Mouse (Mus musculus) neural tube, embryonic 13.5 days (tissue): ENCODE measurements around the gene Llgl2. TPM values are rescaled to one million over a fixed set of nuclear protein-coding genes. Genes with fewer than 3 reads are reported as not detected.

Experiments
- ATAC-seq: fragments of 200-750 bp; cut with Nextera tagmentation; 2 replicates; pipeline ENCODE4 v1.8.0; 2017; ENCODE audit warnings: low read depth, mild to moderate bottlenecking, moderate TSS enrichment, moderate library complexity
- H3K27ac ChIP-seq: fragments of 300-500 bp; sonication (generic); replicated peaks from 2 replicates; pipeline ENCODE4 v1.5.1; 2015; ENCODE audit warnings: moderate library complexity, mild to moderate bottlenecking, inconsistent platforms
- H3K27me3 ChIP-seq: fragments of 300-500 bp; sonication (generic); 2 replicates; pipeline ENCODE4 v1.6.1; 2015; ENCODE audit warnings: mild to moderate bottlenecking, inconsistent platforms
- H3K36me3 ChIP-seq: fragments of 300-500 bp; sonication (generic); 2 replicates; pipeline ENCODE4 v1.6.1; 2015; ENCODE audit warnings: mild to moderate bottlenecking, inconsistent platforms
- H3K4me1 ChIP-seq: fragments of 300-500 bp; sonication (generic); replicated peaks from 2 replicates; pipeline ENCODE4 v1.6.1; 2015; ENCODE audit warnings: inconsistent platforms
- H3K4me2 ChIP-seq: fragments of 300-500 bp; sonication (generic); 2 replicates; pipeline ENCODE4 v1.6.1; 2015; ENCODE audit warnings: inconsistent platforms, mild to moderate bottlenecking, moderate library complexity
- H3K4me3 ChIP-seq: fragments of 300-500 bp; sonication (generic); 2 replicates; pipeline ENCODE4 v1.5.1; 2015; ENCODE audit warnings: mild to moderate bottlenecking, inconsistent platforms
- H3K9ac ChIP-seq: fragments of 300-500 bp; sonication (generic); 2 replicates; pipeline ENCODE4 v1.6.1; 2015; ENCODE audit warnings: moderate library complexity, mild to moderate bottlenecking, inconsistent platforms
- H3K9me3 ChIP-seq: fragments of 300-500 bp; sonication (generic); 2 replicates; pipeline ENCODE4 v1.6.1; 2016; ENCODE audit warnings: inconsistent platforms
- WGBS: fragments of 180-500 bp; shearing (Covaris S2); methylation state at CpG from one replicate; pipeline ENCODE4 v1.1.7; 2015; 5-methylcytosine and 5-hydroxymethylcytosine counted together
- polyA plus RNA-seq: library from polyadenylated mRNA; unstranded; fragments of >200 nt; fragmentation: Nextera tagmentation; extraction: Ambion mirVana; gene quantifications from 2 replicates; pipeline ENCODE4 v1.2.1, GENCODE M21; 2015

The Llgl2 gene
- polyA plus RNA-seq, 1 experiment from 2014 or later = 1.8 TPM

- Histone ChIP-seq H3K9ac (no peak overlapping the region), H3K27me3 (no peaks in the 10 kb centered on the region), H3K4me1 (no peaks in the 10 kb centered on the region), H3K36me3 (peaks cover 49% of the 10 kb centered on the region), H3K9me3 (no peaks in the 10 kb centered on the region), H3K4me3 (no peak overlapping the region), H3K4me2 (no peak overlapping the region), H3K27ac (no peak overlapping the region)
- WGBS = 64% methylated on average over 6 of the region's 6 CpGs
- ATAC-seq = no peak
Measured at GRCm38 (mm10) chr11:115892213-115892612, 68.4 kb downstream of the Llgl2 start.

DNA sequence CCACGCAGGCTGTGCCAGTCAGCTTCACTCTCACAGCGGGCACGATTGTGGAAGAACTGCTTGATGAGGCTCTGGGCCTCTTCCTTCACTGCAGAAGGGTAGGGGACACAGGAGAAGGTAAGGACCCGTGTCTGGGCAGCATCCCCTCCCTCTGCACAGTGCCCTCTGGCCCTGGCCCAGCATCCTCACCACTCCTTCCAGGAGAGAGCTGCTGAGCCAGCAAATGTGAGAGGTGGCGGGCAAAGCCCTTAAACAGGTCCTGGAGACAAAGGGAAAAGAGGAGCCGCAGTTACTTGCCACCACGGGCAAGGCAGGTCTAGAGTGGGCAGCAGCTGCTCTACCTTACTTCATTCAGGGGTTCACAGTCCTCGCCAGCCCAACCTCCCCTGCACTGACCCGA lies 69.2 kb downstream of the Llgl2 start:
- no peaks in the 10 kb centered on the region for H3K9me3 ChIP-seq
- no peak overlapping the region for H3K27ac ChIP-seq
- no peak for ATAC-seq
- peaks cover 54% of the 10 kb centered on the region for H3K36me3 ChIP-seq
- H3K9ac ChIP-seq = no peak overlapping the region
- no peaks in the 10 kb centered on the region for H3K27me3 ChIP-seq
- H3K4me1 ChIP-seq = no peaks in the 10 kb centered on the region
- H3K4me3 ChIP-seq = no peak overlapping the region
- H3K4me2 ChIP-seq = no peak overlapping the region
- 84% methylated on average over 9 of the region's 9 CpGs for WGBS

DNA sequence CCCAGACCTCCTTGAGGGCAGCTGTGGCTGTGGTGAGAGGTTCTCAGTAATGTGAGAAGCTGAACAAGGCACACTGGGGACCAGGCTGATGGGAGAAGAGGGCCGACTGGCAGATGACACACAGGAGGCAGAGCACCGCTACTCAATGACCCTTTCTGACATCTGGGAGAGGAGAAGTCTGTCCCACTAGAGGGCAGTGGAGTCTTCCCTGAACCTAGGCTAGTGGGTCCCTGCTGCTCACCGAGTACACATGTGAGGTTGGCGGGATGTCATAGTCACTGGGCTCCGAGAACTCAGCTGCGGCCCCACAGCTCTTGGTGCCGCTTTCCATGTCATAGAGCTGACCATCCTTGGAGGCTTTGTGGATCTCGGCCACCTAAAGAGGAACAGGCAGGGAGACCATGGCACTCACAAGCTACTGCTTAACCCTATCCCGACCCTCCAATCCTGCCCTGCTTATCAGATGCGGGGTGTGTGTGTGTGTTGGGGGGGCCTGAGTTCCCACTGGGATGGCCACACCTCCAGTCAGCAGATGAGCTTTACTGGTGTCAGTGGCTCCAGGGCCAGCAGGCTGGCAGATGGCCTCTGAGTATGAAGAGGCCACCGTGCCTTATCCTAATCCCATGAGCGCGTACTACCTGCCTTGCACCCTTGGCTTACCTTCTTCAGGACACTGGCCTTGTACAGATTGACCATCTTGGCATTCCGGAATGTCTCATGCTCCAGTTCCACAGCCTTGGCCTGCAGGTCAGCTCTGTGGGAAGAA lies 71.1 kb downstream of the Llgl2 start:
- Histone ChIP-seq H3K9me3 (no peaks in the 10 kb centered on the region), H3K36me3 (peaks cover 54% of the 10 kb centered on the region), H3K4me2 (no peak overlapping the region), H3K4me3 (no peak overlapping the region), H3K27ac (no peak overlapping the region), H3K4me1 (peaks cover 10% of the 10 kb centered on the region), H3K9ac (no peak overlapping the region), H3K27me3 (no peaks in the 10 kb centered on the region)
- 72% methylated on average over 14 of the region's 14 CpGs for WGBS
- ATAC-seq = no peak

- Histone ChIP-seq H3K4me3 (no peak overlapping the region), H3K27me3 (no peaks in the 10 kb centered on the region), H3K4me2 (no peak overlapping the region), H3K9me3 (no peaks in the 10 kb centered on the region), H3K36me3 (peaks cover 41% of the 10 kb centered on the region), H3K27ac (no peak overlapping the region), H3K9ac (no peak overlapping the region), H3K4me1 (peaks cover 30% of the 10 kb centered on the region)
- WGBS = 77% methylated on average over 7 of the region's 7 CpGs
- no peak for ATAC-seq
Measured at GRCm38 (mm10) chr11:115898446-115898845, 74.6 kb downstream of the Llgl2 start.

GRCm38 (mm10) chr11:115898886-115899285 lies 75.0 kb downstream of the Llgl2 start:
- H3K4me2 ChIP-seq = no peak overlapping the region
- WGBS = 13% methylated on average over 4 of the region's 4 CpGs

GRCm38 (mm10) chr11:115899486-115900266 lies 75.8 kb downstream of the Llgl2 start, which contains the start of gene Smim5:
Smim5 (plus strand) TSS chr11:115899966.
- H3K4me1 ChIP-seq = peaks cover 35% of the 10 kb centered on the region
- ATAC-seq = no peak
- H3K27ac ChIP-seq = peak within 1 kb of the TSS; percentile 4; the same call in 1 of the 2 replicates
- H3K9ac ChIP-seq = peak within 1 kb of the TSS; percentile 27; the same call in 1 of the 2 replicates
- peaks cover 30% of the 10 kb centered on the region for H3K36me3 ChIP-seq
- no peak within 1 kb of the TSS for H3K4me3 ChIP-seq
- 33% methylated on average over 16 of the region's 16 CpGs for WGBS
- peak within 1 kb of the TSS; percentile 21; the same call in 1 of the 2 replicates for H3K4me2 ChIP-seq
- H3K27me3 ChIP-seq = no peaks in the 10 kb centered on the region
- no peaks in the 10 kb centered on the region for H3K9me3 ChIP-seq

More at GRCm38 (mm10) chr11:115898886-115899285, 75.0 kb downstream of the Llgl2 start:
- peaks cover 35% of the 10 kb centered on the region for H3K4me1 ChIP-seq
- H3K27me3 ChIP-seq = no peaks in the 10 kb centered on the region
- no peak overlapping the region for H3K4me3 ChIP-seq
- H3K36me3 ChIP-seq = peaks cover 36% of the 10 kb centered on the region
- H3K9ac ChIP-seq = no peak overlapping the region
- H3K27ac ChIP-seq = no peak overlapping the region
- no peak for ATAC-seq
- no peaks in the 10 kb centered on the region for H3K9me3 ChIP-seq

DNA sequence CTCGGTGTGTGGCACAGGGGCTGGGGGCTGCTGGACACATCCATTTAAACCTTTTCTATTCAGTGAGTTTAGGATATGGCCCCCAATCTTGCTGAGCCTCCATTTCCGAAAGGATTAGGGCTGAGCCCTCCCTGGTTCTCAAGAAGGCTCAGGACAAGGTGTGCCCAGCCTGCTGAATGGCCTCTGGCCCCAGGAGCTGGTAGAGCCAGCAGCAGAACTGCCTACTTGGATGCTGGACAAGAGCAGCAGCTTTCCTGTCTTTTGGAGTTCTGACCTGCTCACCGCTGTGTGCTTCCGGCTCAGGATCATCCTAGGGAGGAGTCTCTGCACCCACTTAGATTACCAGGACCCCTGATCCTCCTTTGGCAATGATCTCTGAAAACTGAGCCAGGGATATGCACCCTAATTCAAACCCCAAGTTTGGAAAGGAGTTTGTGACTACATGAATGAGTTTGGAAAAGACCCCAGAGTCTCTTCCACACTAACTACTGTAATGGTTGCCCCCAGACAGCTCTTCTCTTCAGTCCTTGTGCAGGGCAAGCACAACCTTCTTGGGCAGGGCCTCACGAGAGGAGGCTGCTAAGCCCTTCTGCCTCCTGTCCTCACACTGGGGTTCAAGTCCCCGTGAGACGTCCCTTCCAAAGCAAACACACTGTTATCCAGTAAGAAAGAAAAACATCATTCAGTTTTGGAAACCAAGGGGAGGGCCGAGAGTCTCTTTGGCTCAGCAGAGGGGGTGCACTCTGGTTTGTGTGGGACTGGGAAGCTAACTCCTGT lies 76.9 kb downstream of the Llgl2 start:
- peaks cover 35% of the 10 kb centered on the region for H3K4me1 ChIP-seq
- no peak overlapping the region for H3K27ac ChIP-seq
- no peak for ATAC-seq
- WGBS = 81% methylated on average over 8 of the region's 8 CpGs
- H3K36me3 ChIP-seq = peaks cover 23% of the 10 kb centered on the region
- H3K4me2 ChIP-seq = 0 out of 2 replicates have a peak overlapping the region, but pooled peaks have one; percentile 21
- H3K4me3 ChIP-seq = no peak overlapping the region
- no peaks in the 10 kb centered on the region for H3K9me3 ChIP-seq
- peak overlapping the region; percentile 27; the same call in 1 of the 2 replicates for H3K9ac ChIP-seq
- no peaks in the 10 kb centered on the region for H3K27me3 ChIP-seq

- WGBS = 83% methylated on average over 9 of the region's 9 CpGs
- no peak overlapping the region for H3K9ac ChIP-seq
- ATAC-seq = no peak
- H3K4me2 ChIP-seq = no peak overlapping the region
- no peaks in the 10 kb centered on the region for H3K9me3 ChIP-seq
- H3K4me3 ChIP-seq = no peak overlapping the region
- H3K4me1 ChIP-seq = peaks cover 35% of the 10 kb centered on the region
- H3K36me3 ChIP-seq = peaks cover 18% of the 10 kb centered on the region
- 0 out of 2 replicates have a peak overlapping the region, but pooled peaks have one; percentile 3 for H3K27ac ChIP-seq
- H3K27me3 ChIP-seq = no peaks in the 10 kb centered on the region
Measured at GRCm38 (mm10) chr11:115901338-115902161, 77.7 kb downstream of the Llgl2 start.

- Histone ChIP-seq H3K4me1 (peaks cover 35% of the 10 kb centered on the region), H3K4me2 (no peak overlapping the region), H3K4me3 (no peak overlapping the region), H3K27ac (no peak overlapping the region), H3K36me3 (peaks cover 12% of the 10 kb centered on the region), H3K9ac (no peak overlapping the region), H3K9me3 (no peaks in the 10 kb centered on the region), H3K27me3 (no peaks in the 10 kb centered on the region)
- ATAC-seq = no peak
- 84% methylated on average over 5 of the region's 5 CpGs for WGBS
Measured at GRCm38 (mm10) chr11:115902177-115902576, 78.3 kb downstream of the Llgl2 start.

DNA sequence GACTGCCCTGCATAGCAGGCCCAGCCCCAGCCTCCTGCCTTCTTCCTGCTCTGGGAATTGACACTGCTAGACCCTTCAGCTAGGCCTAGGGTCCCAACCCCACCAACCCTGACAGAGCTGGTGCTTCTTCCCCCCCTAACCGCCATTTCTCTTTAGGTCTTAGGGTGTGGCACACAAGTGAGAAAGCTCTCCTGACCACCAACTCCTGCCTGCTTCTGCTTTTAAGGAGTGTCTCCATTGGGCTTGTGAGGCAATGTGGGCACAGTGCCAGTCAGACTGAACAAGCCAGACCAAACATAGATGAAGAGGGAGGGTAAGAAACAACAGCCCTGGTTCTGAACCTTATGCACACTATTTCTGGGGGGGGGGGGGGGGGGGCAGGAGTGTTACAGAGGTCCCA lies 79.0 kb downstream of the Llgl2 start:
- Histone ChIP-seq H3K4me2 (no peak overlapping the region), H3K27ac (no peak overlapping the region), H3K9me3 (no peaks in the 10 kb centered on the region), H3K27me3 (no peaks in the 10 kb centered on the region), H3K4me1 (peaks cover 35% of the 10 kb centered on the region), H3K9ac (no peak overlapping the region), H3K36me3 (peaks cover 6% of the 10 kb centered on the region), H3K4me3 (no peak overlapping the region)
- WGBS = 100% methylated on average over 1 of the region's 1 CpGs
- no peak for ATAC-seq
